Mouse (Mus musculus) heart, adult 9 months (tissue): ENCODE measurements around the gene Nox1.
"Not testable (repeated sequence)": the region's sequence is repeated elsewhere in the genome, so short reads cannot be mapped to it uniquely, and the experiment has no call there.

Experiments
- DNase-seq, 2 experiments: peaks; one replicate each; pipeline ENCODE4 v3.0.0; 2022; ENCODE audit warnings: low spot score in 2 of 2

Nox1 gene

GRCm38 (mm10) chrX:134221856-134222255 lies at the start of gene Nox1:
Gene Nox1, minus strand, starts transcription at chrX:134221956.
- no peak for DNase-seq

GRCm38 (mm10) chrX:134262129-134262528 lies 40.4 kb upstream of the Nox1 start:
- DNase-seq: no peak

- no peak for DNase-seq
Observed at GRCm38 (mm10) chrX:134261191-134261590, 39.4 kb upstream of the Nox1 start.

- DNase-seq: peak in 1 of 2 experiments; percentile 1
Observed at GRCm38 (mm10) chrX:134248202-134248601, 26.4 kb upstream of the Nox1 start.

GRCm38 (mm10) chrX:134245946-134246345 lies 24.2 kb upstream of the Nox1 start:
- no peak for DNase-seq

GRCm38 (mm10) chrX:134238266-134238665 lies 16.5 kb upstream of the Nox1 start:
- no peak for DNase-seq

- no peak for DNase-seq
Observed at GRCm38 (mm10) chrX:134233048-134233447, 11.3 kb upstream of the Nox1 start.

GRCm38 (mm10) chrX:134220618-134221017 lies 1.1 kb downstream of the Nox1 start:
- DNase-seq: no peak

- DNase-seq: no peak
Observed at GRCm38 (mm10) chrX:134218161-134218560, 3.6 kb downstream of the Nox1 start.

GRCm38 (mm10) chrX:134211151-134211642 lies 10.6 kb downstream of the Nox1 start:
- no peak for DNase-seq

- DNase-seq: no peak
Observed at GRCm38 (mm10) chrX:134208491-134208890, 13.3 kb downstream of the Nox1 start.

- DNase-seq: not testable (repeated sequence)
Observed at GRCm38 (mm10) chrX:134187201-134187600, 34.6 kb downstream of the Nox1 start, which contains the start of gene Arl13a. Gene Arl13a, plus strand, starts transcription at chrX:134187501.

GRCm38 (mm10) chrX:134174699-134175098 lies 47.1 kb downstream of the Nox1 start:
- no peak for DNase-seq

GRCm38 (mm10) chrX:134170584-134170983 lies 51.2 kb downstream of the Nox1 start:
- DNase-seq: no peak

- DNase-seq: peak; percentile 0 to 3
Observed at GRCm38 (mm10) chrX:134163484-134163883, 58.3 kb downstream of the Nox1 start.

GRCm38 (mm10) chrX:134162826-134163225 lies 58.9 kb downstream of the Nox1 start:
- DNase-seq: no peak

- no peak for DNase-seq
Observed at GRCm38 (mm10) chrX:134162043-134162720, 59.6 kb downstream of the Nox1 start, which contains the start of gene Xkrx. Gene Xkrx, minus strand, starts transcription at chrX:134162076.

- no peak for DNase-seq
Observed at GRCm38 (mm10) chrX:134160442-134160841, 61.3 kb downstream of the Nox1 start.

GRCm38 (mm10) chrX:134158151-134158550 lies 63.6 kb downstream of the Nox1 start:
- DNase-seq: no peak

GRCm38 (mm10) chrX:134141986-134142385 lies 79.8 kb downstream of the Nox1 start:
- no peak for DNase-seq

- DNase-seq: no peak
Observed at GRCm38 (mm10) chrX:134141551-134141950, 80.2 kb downstream of the Nox1 start.

GRCm38 (mm10) chrX:134140024-134140423 lies 81.7 kb downstream of the Nox1 start:
- DNase-seq: no peak

- no peak for DNase-seq
Observed at GRCm38 (mm10) chrX:134133821-134134220, 87.9 kb downstream of the Nox1 start.

- no peak for DNase-seq
Observed at GRCm38 (mm10) chrX:134132295-134132694, 89.5 kb downstream of the Nox1 start.
